Mouse (Mus musculus) ovary, postnatal 10 days (tissue): ENCODE data around the gene Sox8.

ENCODE experiments used
- DNase-seq: peaks from one replicate; pipeline ENCODE4 v3.0.0; 2022; ENCODE audit warnings: low spot score

Gene Sox8

GRCm38 (mm10) chr17:25570648-25571452 is at the start of gene Sox8:
Sox8 (minus strand) TSS chr17:25570686.
- peak; percentile 58 for DNase-seq

DNA sequence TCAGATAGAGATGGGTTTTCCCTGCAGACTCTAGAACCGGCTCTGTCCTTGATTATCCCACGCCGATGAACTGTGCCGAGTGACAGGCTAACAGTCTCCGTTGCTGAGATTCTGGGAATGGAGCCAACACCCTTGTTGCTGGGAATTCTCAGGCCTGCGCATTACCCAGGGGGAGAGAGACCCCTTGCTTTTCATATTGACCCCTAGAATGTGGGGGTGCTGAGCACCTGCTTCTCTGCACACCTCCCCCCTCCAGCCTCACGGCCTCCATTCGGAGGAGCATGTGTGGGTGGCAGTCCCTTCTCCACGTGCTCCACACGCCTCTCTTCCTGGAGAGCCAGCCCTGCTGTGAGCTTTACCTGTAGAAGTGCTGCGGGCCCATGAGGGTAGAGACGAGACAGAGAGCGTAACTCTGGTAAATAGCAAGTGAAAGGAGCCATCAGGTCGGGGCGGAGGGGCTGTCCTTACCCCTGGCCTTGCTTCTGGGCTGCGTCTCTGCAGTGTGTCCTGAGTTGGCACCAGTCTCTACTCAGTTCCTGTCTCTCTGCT is 48.1 kb upstream of the Sox8 start:
- DNase-seq: peak; percentile 4

DNA sequence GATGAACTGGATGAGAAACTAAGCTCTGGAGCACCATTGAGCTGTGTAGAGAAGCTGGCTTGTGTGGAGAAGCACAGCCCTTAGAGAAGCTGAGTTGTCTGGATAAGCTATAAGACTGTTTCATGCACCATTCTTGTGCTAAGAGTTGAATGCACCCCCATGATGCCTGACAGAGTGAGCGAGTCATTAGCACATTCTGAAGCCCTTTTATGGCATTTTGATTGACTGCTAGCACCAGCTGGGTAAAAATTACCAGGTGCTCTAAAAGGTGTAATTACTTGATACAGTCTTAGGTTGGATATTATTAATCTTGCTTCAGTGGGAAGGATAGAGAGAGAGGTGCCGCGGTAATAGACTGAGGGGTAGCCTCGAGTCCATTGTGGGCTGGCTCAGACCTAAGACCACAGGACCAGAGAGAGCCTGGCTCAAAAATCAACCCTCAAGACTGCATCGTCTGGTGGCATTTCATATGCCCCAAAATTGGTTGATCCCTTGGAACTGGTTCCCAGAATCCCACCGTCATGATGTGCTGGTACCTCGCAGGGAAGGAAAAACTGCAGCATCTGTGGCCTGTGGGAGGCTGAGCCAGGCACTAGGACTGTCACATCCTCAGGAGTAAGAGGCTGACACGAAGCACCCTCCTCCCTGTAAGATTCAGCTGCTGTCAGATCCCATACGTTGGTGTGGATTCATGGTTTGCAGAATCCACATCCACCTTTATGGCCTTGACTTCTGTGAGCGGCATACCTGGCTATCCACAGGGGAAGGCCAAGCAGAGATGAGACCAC is 44.4 kb upstream of the Sox8 start:
- no peak for DNase-seq

GRCm38 (mm10) chr17:25613323-25613722 is 42.8 kb upstream of the Sox8 start:
- no peak for DNase-seq

DNA sequence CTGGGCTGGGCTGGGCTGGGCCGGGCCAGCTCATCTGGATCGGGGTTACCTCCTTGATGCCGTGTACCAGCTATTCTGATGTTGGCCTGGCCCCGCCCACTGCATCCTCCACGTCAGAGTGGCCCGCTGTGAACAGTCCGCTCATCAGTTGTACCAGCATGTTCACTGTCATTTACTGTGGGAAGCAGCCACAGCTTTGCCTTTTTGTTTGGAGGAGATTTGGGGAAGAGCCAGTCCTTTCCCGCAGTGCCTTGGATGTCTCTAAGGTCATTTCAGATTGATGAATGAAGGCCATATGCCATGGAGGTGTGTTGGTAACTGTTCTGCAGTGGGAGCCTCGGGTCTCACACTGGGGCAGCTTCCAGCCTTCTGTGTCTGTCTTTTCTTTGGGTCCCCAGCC is 42.1 kb upstream of the Sox8 start:
- DNase-seq: no peak

GRCm38 (mm10) chr17:25610151-25610550 is 39.7 kb upstream of the Sox8 start:
- peak; percentile 7 for DNase-seq

DNA sequence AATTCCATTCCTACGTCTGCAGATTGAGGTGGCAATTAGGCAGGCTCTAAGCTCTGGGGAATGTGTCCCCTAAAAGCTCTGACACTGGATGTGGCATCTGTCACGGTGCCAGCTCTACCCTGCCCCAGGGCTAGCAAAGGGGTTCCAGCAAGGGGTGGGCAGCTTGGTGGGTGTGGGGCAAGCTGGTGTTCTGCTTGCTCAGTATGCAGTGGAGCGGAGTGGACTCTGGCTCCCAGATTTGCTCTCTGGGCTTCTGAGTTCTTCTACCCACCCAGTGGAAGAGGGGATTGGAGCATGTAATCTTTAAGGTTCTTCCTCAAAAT is 39.0 kb upstream of the Sox8 start:
- no peak for DNase-seq

- DNase-seq: no peak
Measured at GRCm38 (mm10) chr17:25608821-25609505, 38.5 kb upstream of the Sox8 start.

DNA sequence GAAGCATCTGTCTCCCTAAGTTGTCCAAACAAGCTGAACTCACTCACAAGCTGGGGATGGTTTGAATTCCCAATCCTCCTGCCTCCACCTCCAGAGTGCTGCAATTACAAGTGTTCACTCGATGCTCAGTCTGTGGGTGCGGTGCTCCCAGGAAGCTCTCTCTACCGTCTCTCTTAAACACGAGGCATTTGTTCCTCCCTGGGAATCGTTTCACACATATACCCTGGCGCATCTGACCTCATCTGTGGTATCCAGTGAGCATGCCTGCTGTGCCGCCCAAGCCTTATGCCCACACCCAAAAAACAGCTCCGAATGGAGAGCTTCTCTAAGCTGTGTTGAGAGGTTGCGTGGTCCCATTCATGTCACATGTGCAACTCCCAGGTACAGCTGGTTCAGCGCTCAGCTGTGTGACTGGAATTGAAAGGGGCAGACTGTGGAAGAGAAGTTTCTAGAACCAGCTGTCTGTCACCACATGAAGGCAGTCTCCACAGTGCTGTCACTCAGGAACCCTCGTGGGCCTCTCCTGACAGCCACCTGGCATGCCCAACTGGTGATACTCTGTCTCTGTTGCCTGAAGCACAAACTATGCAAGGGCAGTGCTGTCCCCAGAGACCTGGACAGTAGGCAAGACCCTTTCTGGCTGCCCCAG is 37.8 kb upstream of the Sox8 start:
- DNase-seq: no peak

- DNase-seq: no peak
Measured at GRCm38 (mm10) chr17:25604234-25604633, 33.7 kb upstream of the Sox8 start.

- DNase-seq: no peak
Measured at GRCm38 (mm10) chr17:25602366-25602765, 31.9 kb upstream of the Sox8 start.

DNA sequence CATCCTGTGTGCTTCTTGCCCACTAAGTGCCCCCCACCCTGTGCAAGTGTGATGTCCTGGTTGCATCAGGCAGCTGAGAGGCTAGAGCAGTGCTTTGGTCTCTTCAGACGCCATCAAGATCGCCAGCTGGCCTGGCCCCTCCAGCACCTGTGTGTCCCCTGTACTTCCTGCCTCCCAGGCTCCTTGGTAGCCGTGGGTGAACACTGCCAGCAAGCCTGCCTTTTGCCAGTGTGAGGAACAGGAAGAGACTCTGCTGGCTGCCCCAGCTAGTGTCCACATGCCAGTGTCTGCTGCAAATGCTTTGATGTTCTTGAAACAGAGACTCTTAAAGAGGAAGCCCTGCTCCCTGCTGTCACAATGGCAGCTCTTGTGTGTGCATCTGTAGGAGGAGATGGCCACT is 27.1 kb upstream of the Sox8 start:
- DNase-seq: no peak

DNA sequence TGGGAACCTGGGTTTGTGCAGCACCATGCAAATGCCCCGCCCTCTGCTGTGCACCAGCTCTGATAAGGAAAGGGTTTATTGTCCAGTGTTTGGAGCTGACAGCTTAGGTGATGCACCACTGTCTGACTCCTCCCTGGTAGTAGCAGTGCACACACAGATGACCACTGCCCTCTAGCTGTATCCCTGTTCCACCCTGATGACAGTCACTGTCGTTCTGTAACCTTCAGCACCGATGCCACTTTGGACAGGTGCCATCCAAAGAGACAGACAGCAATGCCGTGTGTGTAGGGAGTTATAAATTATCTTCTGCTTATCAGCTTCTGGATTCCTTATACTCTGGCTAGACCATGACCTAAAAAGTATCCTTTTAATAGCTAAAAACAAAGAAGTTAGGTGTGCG is 25.0 kb upstream of the Sox8 start:
- DNase-seq: no peak

GRCm38 (mm10) chr17:25593411-25594261 is 23.1 kb upstream of the Sox8 start:
- no peak for DNase-seq

GRCm38 (mm10) chr17:25592336-25592735 is 21.9 kb upstream of the Sox8 start:
- DNase-seq: no peak

GRCm38 (mm10) chr17:25590985-25591384 is 20.5 kb upstream of the Sox8 start:
- DNase-seq: no peak

- no peak for DNase-seq
Measured at GRCm38 (mm10) chr17:25590068-25590467, 19.6 kb upstream of the Sox8 start.

- no peak for DNase-seq
Measured at GRCm38 (mm10) chr17:25584646-25585045, 14.2 kb upstream of the Sox8 start.

DNA sequence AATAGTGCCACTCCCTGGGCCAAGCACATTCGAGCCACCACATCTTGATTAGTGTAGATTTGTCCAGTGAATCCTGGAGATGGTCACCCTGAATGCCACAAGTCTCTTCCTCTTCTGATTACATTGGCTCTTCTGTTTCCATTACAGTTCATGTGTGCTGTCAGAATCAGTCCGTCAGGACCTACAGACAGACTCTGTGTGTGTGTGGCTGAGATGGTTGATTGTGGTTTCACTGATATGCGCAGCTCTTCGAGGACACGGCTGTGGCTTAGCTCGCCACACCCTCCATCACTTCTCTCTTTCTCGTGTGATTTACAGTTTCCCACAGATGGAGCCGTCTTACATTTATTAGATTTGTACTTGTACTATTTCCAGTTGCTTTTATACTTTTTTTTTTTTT is 13.4 kb upstream of the Sox8 start:
- no peak for DNase-seq

GRCm38 (mm10) chr17:25583099-25583498 is 12.6 kb upstream of the Sox8 start:
- DNase-seq: no peak

DNA sequence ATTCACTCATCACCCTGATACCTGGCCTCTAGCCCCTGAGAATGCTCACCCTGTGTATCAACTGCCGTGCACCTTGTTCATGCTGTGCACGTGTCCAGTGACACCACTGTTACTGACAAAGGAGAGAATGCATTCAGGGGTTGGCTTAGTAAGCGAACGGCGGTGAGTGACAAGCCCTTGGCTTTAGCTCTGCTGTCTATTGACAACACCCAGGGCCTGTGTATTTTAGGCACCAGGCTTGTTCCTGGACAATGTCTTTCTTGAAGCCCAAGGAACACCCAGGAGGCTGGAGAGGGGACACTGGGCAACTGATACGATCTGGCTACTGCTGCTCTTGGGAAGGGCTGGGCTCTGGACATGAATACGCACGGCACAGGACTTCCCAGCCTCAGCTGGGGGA is 11.6 kb upstream of the Sox8 start:
- DNase-seq: no peak
